ENCODE assay signal across 12 mouse cellular contexts in the genomic region with DNA sequence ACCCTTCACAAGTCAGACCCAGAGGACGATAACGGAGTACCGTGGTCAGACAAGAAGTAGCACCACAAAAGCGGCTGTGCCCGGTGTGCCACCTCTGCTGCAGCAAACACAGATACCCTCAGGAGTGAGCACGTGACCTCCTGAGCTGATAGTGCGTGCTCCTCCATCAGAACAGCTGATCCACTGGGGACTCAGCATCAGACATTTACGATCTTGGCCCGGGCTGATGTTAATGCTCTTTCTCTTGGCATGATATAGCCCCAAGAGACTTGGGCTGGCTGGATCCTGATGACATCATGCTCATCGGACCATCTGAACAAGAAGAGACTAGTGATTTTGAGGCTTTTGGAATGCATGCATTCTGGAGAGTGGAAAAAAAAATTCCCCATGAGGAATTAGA. TPM values are rescaled to one million over a fixed set of nuclear protein-coding genes. Genes with fewer than 3 reads are reported as not detected.
DNase-seq lines count a peak whose midpoint lies in the region; ATAC-seq and TF ChIP-seq lines count a peak whose summit lies in the region.
"Had no signal": no experiment of that assay in that cellular context is flagged by ENCODE, and none has a peak within 500 bp of the region (broad histone marks: within the 10 kb centered on the region; RNA-seq: fewer than 3 reads in every experiment).

No protein-coding gene starts in this region.

- H3K9me3 ChIP-seq in kidney, embryonic 14.5 days (ENCODE audit: control insufficient read depth, low read length), result peaks cover 4% of the 10 kb centered on the region; the same call in 1 of the 2 replicates
- H3K9me3 ChIP-seq in embryonic facial prominence, embryonic 15.5 days (replicated peaks), result no peaks in the 10 kb centered on the region
- H3K9me3 ChIP-seq: lung, embryonic 15.5 days had no signal

- H3K27me3 ChIP-seq in kidney, embryonic 14.5 days (ENCODE audit: control insufficient read depth, insufficient read depth, low read length), result no peaks in the 10 kb centered on the region
- H3K27me3 ChIP-seq in C2C12 (ENCODE audit: control insufficient read depth, insufficient read depth, insufficient read length), result no peaks in the 10 kb centered on the region
- H3K27me3 ChIP-seq in embryonic facial prominence, embryonic 15.5 days, result no peaks in the 10 kb centered on the region
- H3K27me3 ChIP-seq in myocyte (ENCODE audit: control insufficient read depth, insufficient read depth, insufficient read length), result no peaks in the 10 kb centered on the region
- H3K27me3 ChIP-seq: lung, embryonic 15.5 days had no signal

- H3K79me2 ChIP-seq in C2C12 (ENCODE audit: control insufficient read depth, insufficient read depth) (no peaks in the 10 kb centered on the region), myocyte (ENCODE audit: control insufficient read depth, insufficient read depth) (no peaks in the 10 kb centered on the region)

- DNase-seq in kidney, adult 11 months, result no peak
- DNase-seq in cerebellum, adult 9-11 months, result no peak
- DNase-seq in testis, postnatal 14 days (ENCODE audit: low spot score), result no peak
- DNase-seq: cerebellum, postnatal 36 days; layer of hippocampus, adult 9-11 months; right cerebral cortex, adult 18-20 months had no signal

- 0 out of 2 replicates have a peak, but pooled peaks have one; percentile 20 for ATAC-seq in kidney, embryonic 14.5 days (ENCODE audit: low FRiP score, low TSS enrichment)
- ATAC-seq in embryonic facial prominence, embryonic 15.5 days (ENCODE audit: insufficient number of reproducible peaks, low FRiP score, low TSS enrichment, low read depth), result peak; percentile 44
- ATAC-seq: midbrain, embryonic 16.5 days had no signal

- no peak overlapping the region for H3K27ac ChIP-seq in kidney, embryonic 14.5 days (ENCODE audit: low read depth, low read length)
- no peak overlapping the region for H3K27ac ChIP-seq in embryonic facial prominence, embryonic 15.5 days (replicated peaks)
- H3K27ac ChIP-seq: lung, embryonic 15.5 days had no signal

- WGBS in kidney, embryonic 14.5 days, result 76% methylated on average over 10 of the region's 10 CpGs
- WGBS in embryonic facial prominence, embryonic 15.5 days, result 64% methylated on average over 10 of the region's 10 CpGs

- no peaks in the 10 kb centered on the region for H3K4me1 ChIP-seq in kidney, embryonic 14.5 days (ENCODE audit: control insufficient read depth, insufficient read depth, low read length)
- H3K4me1 ChIP-seq in embryonic facial prominence, embryonic 15.5 days, result peaks cover 11% of the 10 kb centered on the region
- H3K4me1 ChIP-seq: lung, embryonic 15.5 days had no signal

- TF ChIP-seq POLR2A in myocyte (IDR thresholded peaks at IDR 0.05; ENCODE audit: insufficient read length, low read depth), result no peak

- no peaks in the 10 kb centered on the region for H3K79me3 ChIP-seq in C2C12 (ENCODE audit: low read depth)

- H3K36me3 ChIP-seq in kidney, embryonic 14.5 days (ENCODE audit: control insufficient read depth, insufficient read depth, low read length), result no peaks in the 10 kb centered on the region
- H3K36me3 ChIP-seq in C2C12 (ENCODE audit: control insufficient read depth, insufficient read depth) (no peaks in the 10 kb centered on the region), myocyte (ENCODE audit: control insufficient read depth, insufficient read depth) (no peaks in the 10 kb centered on the region)
- H3K36me3 ChIP-seq in embryonic facial prominence, embryonic 15.5 days, result no peaks in the 10 kb centered on the region
- H3K36me3 ChIP-seq: lung, embryonic 15.5 days had no signal

- H3ac ChIP-seq in C2C12 (ENCODE audit: control insufficient read depth, insufficient read length, low read depth) (no peak overlapping the region), myocyte (ENCODE audit: control insufficient read depth, insufficient read length) (no peak overlapping the region)

- H3K9ac ChIP-seq in kidney, embryonic 14.5 days (ENCODE audit: low read depth, low read length), result no peak overlapping the region
- no peak overlapping the region for H3K9ac ChIP-seq in embryonic facial prominence, embryonic 15.5 days
- H3K9ac ChIP-seq: lung, embryonic 15.5 days had no signal

- TF ChIP-seq CTCF in C2C12 (IDR thresholded peaks at IDR 0.05; ENCODE audit: control insufficient read depth, insufficient read depth, insufficient read length), result no peak

- no peak overlapping the region for H3K4me2 ChIP-seq in kidney, embryonic 14.5 days (replicated peaks; ENCODE audit: low read depth, low read length)
- H3K4me2 ChIP-seq in embryonic facial prominence, embryonic 15.5 days (replicated peaks), result no peak overlapping the region
- H3K4me2 ChIP-seq in myocyte (ENCODE audit: low read depth), result no peak overlapping the region
- H3K4me2 ChIP-seq: lung, embryonic 15.5 days had no signal

- H3K4me3 ChIP-seq in kidney, embryonic 14.5 days (ENCODE audit: low read length), result no peak overlapping the region
- H3K4me3 ChIP-seq in C2C12 (ENCODE audit: insufficient read depth, poor library complexity, severe bottlenecking) (no peak overlapping the region), myocyte (no peak overlapping the region)
- no peak overlapping the region for H3K4me3 ChIP-seq in embryonic facial prominence, embryonic 15.5 days (replicated peaks)
- H3K4me3 ChIP-seq: lung, embryonic 15.5 days had no signal

TF ChIP-seq in C2C12, 6 proteins besides CTCF, POLR2A, EP300 and RAD21:
- no peak for TF ChIP-seq CEBPB (IDR thresholded peaks at IDR 0.05; ENCODE audit: low read depth)
- peak; percentile 83 for TF ChIP-seq USF1 (IDR thresholded peaks at IDR 0.05; ENCODE audit: low read depth)

TF ChIP-seq in myocyte, 11 proteins besides CTCF, POLR2A, EP300 and RAD21:
- TF ChIP-seq TCF3 (IDR thresholded peaks at IDR 0.05; ENCODE audit: insufficient read length, low read depth) (no peak), USF1 (IDR thresholded peaks at IDR 0.05; ENCODE audit: low read depth) (peak; percentile 84), TCF12 (IDR thresholded peaks at IDR 0.05; ENCODE audit: insufficient read depth, poor library complexity, severe bottlenecking) (no peak), REST (IDR thresholded peaks at IDR 0.05; ENCODE audit: insufficient read depth, insufficient read length) (no peak), MAX (IDR thresholded peaks at IDR 0.05; ENCODE audit: low read depth) (no peak), MYOD1 (IDR thresholded peaks at IDR 0.05; ENCODE audit: control insufficient read depth in 1 of 3, insufficient read length in 2 of 3, low read depth in 2 of 3) (peak in 2 of 3 experiments; percentile 36 to 48), SRF (IDR thresholded peaks at IDR 0.05; ENCODE audit: control insufficient read depth, insufficient read length, low read depth) (no peak)

RNA-seq across cellular contexts. Expression of a gene that starts 50.3 kb away (rescaled TPM):
- 155 and 197 TPM in 2 replicates for polyA plus RNA-seq in kidney, embryonic 14.5 days (2014; fragmentation: Nextera tagmentation; extraction: Ambion mirVana)
- polyA plus RNA-seq in C2C12 (2012; fragmentation: generic; extraction: Trizol) (77.3 TPM), myocyte (2012; fragmentation: generic; extraction: Trizol) (75.1 TPM)
- 141 and 147 TPM in 2 replicates for polyA plus RNA-seq in embryonic facial prominence, embryonic 15.5 days (2015; fragmentation: Nextera tagmentation; extraction: Ambion mirVana)

RNA-seq across cellular contexts. Expression of a gene that starts 54.5 kb away (rescaled TPM):
- 25.6 and 28.8 TPM in 2 replicates for polyA plus RNA-seq in kidney, embryonic 14.5 days (2014; fragmentation: Nextera tagmentation; extraction: Ambion mirVana)
- polyA plus RNA-seq in C2C12 (2012; fragmentation: generic; extraction: Trizol), result 12.7 TPM
- 23.3 and 25.6 TPM in 2 replicates for polyA plus RNA-seq in embryonic facial prominence, embryonic 15.5 days (2015; fragmentation: Nextera tagmentation; extraction: Ambion mirVana)
- polyA plus RNA-seq in myocyte (2012; fragmentation: generic; extraction: Trizol), result 72.9 TPM
